Comparison of ENCODE assay signal across 8 mouse cellular contexts in the genomic region with DNA sequence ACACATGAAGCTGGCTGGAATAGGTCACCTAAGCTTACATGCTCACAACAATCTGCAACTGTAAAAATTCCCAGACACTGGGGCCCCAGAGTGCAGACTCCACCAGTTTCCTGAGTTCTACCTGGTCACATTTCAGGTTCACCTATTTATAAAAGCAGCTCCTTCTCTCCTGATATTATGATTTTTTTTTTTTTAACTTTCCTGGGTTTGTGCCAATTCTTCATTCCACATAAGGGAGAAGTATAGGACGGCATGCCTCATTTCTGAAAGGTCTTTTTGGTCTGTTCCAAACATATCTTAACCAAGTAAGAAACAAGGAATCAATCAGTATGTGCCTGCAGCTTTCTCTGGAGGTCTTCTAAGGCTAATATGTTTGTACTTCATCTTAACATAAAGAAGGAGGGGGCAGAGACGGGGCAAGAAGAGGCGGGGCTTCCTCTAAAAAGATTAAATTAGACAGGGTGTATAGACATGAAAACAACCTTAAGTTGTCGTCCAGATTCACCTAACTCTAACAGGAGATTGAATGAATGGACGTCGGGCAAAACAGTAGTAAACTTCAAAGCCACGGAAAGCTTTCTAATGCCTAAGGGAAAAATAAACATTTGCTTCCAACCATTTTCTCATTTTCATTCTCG. TPM values are rescaled to one million over a fixed set of nuclear protein-coding genes. Genes with fewer than 3 reads are reported as not detected.
A peak's percentile ranks its signal among the peaks of the same experiment; 100 is the strongest.
DNase-seq lines count a peak whose midpoint lies in the region; ATAC-seq and TF ChIP-seq lines count a peak whose summit lies in the region.

No protein-coding gene starts in this region.

- peak; percentile 9 for DNase-seq in embryo, embryonic 10.5 days (ENCODE audit: low spot score)
- no peak for DNase-seq in embryo, embryonic 10 days (ENCODE audit: low spot score)
- peak; percentile 6 for DNase-seq in right cerebral cortex, postnatal 25 days
- no peak for DNase-seq in right cerebral cortex, adult 2 months (ENCODE audit: low spot score in 2 of 2)
- no peak for DNase-seq in right cerebral cortex, postnatal 14 days
- DNase-seq in right cerebral cortex, postnatal 4 days: no peak

- H3K9ac ChIP-seq in intestine, postnatal 0 days (ENCODE audit: low read depth, low read length): no peak overlapping the region
- H3K9ac ChIP-seq in stomach, embryonic 15.5 days: no peak overlapping the region

- peak overlapping the region; percentile 73 for H3K4me2 ChIP-seq in intestine, postnatal 0 days (replicated peaks; ENCODE audit: low read depth)
- H3K4me2 ChIP-seq in stomach, embryonic 15.5 days: peak overlapping the region; percentile 98

- no peaks in the 10 kb centered on the region for H3K9me3 ChIP-seq in intestine, postnatal 0 days (ENCODE audit: control insufficient read depth)
- no peaks in the 10 kb centered on the region for H3K9me3 ChIP-seq in stomach, embryonic 15.5 days

- H3K27me3 ChIP-seq in intestine, postnatal 0 days (replicated peaks; ENCODE audit: control insufficient read depth, insufficient read depth, low read length): peaks cover 17% of the 10 kb centered on the region
- H3K27me3 ChIP-seq in stomach, embryonic 15.5 days (replicated peaks): no peaks in the 10 kb centered on the region

- no peaks in the 10 kb centered on the region for H3K36me3 ChIP-seq in intestine, postnatal 0 days (ENCODE audit: control insufficient read depth, insufficient read depth)
- no peaks in the 10 kb centered on the region for H3K36me3 ChIP-seq in stomach, embryonic 15.5 days

- no peak for ATAC-seq in intestine, postnatal 0 days
- ATAC-seq in stomach, embryonic 15.5 days (ENCODE audit: insufficient read depth, low FRiP score, low read depth): no peak

- H3K27ac ChIP-seq in intestine, postnatal 0 days (ENCODE audit: low read depth, low read length): no peak overlapping the region
- no peak overlapping the region for H3K27ac ChIP-seq in stomach, embryonic 15.5 days

- no peak for TF ChIP-seq CTCF in intestine, postnatal 0 days (IDR thresholded peaks at IDR 0.05; ENCODE audit: low read depth)

- WGBS in intestine, postnatal 0 days: 8% methylated on average over 8 of the region's 8 CpGs
- 12% methylated on average over 8 of the region's 8 CpGs for WGBS in stomach, embryonic 15.5 days

- H3K4me1 ChIP-seq in intestine, postnatal 0 days (replicated peaks; ENCODE audit: control insufficient read depth, insufficient read depth, low read length): 0 out of 2 replicates have a peak, but pooled peaks cover 2% of the 10 kb centered on the region
- H3K4me1 ChIP-seq in stomach, embryonic 15.5 days: peaks cover 17% of the 10 kb centered on the region

- peak overlapping the region; percentile 46 for H3K4me3 ChIP-seq in intestine, postnatal 0 days (ENCODE audit: low read depth, low read length)
- H3K4me3 ChIP-seq in stomach, embryonic 15.5 days (replicated peaks): peak overlapping the region; percentile 66

RNA-seq across cellular contexts. Expression of a gene that starts 2.0 kb away (rescaled TPM):
- polyA plus RNA-seq in intestine, postnatal 0 days (2015; fragmentation: Nextera tagmentation; extraction: Ambion mirVana): 0.40 and 0.77 TPM in 2 replicates
- 1.9 and 2.3 TPM in 2 replicates for polyA plus RNA-seq in stomach, embryonic 15.5 days (2015; fragmentation: Nextera tagmentation; extraction: Ambion mirVana)

Comparison
In these comparisons a context has a peak if more than half of its experiments do, and no peak if none do; other contexts are left out.
1. DNase-seq: peak in embryo, embryonic 10.5 days (single experiment) and right cerebral cortex, postnatal 25 days (single experiment); none in embryo, embryonic 10 days (single experiment), right cerebral cortex, adult 2 months (0 of 2), right cerebral cortex, postnatal 14 days (single experiment) and right cerebral cortex, postnatal 4 days (single experiment).